Mouse (Mus musculus): ENCODE results near the gene Mllt3. TPM values are rescaled to one million over a fixed set of nuclear protein-coding genes. Genes with fewer than 3 reads are reported as not detected.
A peak's percentile ranks its signal among the peaks of the same experiment; 100 is the strongest.

Gene Mllt3
- polyA plus RNA-seq, 1 experiment from 2014 or later = 92.6 TPM

DNA sequence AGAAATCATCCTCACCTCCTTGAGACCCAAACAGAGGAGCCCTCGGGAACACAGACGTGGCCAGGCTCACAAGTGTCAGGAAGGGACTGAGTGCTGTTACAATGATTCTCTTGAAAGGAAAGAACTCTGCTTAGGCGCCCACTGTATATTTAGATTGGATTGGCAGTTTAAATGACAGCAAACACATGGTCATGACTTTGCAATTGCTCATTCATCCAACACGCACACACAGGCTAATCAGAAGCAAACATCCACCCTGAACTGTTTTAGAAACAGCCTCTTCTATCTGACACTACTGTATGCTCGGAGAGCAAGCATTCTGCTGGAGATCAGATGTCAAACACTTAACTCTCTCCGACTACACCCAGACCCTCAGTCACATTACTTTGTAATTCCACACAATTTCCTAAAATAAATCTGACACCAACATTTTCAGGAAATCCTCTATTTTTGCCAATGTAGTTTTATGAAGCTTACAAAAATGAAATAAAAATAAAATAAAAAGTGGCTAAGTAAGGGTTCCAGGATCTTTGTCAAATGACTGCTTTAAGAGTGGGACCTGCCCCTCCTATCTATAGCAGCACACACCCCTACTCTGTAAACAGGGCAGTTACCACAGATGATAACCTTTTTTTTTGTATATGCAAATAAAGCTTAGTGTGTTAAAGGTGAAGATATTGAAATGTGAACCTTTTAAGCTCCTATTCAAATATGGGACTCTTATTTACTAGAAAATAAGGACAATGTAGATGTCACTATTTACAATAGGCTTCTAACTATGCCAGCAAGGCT lies 226.8 kb downstream of the Mllt3 start:
- Histone ChIP-seq H3K4me2 (peak overlapping the region; percentile 69), H3K4me1 (peaks cover 61% of the 10 kb centered on the region), H3K9ac (peak overlapping the region; percentile 74), H3K4me3 (peak overlapping the region; percentile 65), H3K9me3 (replicated peaks) (no peaks in the 10 kb centered on the region), H3K27ac (peak overlapping the region; percentile 99), H3K27me3 (replicated peaks) (no peaks in the 10 kb centered on the region), H3K36me3 (no peaks in the 10 kb centered on the region)
- WGBS (ENCODE audit: insufficient replicate concordance) = 13% methylated on average over 6 of the region's 6 CpGs
- ATAC-seq = peak; percentile 99

DNA sequence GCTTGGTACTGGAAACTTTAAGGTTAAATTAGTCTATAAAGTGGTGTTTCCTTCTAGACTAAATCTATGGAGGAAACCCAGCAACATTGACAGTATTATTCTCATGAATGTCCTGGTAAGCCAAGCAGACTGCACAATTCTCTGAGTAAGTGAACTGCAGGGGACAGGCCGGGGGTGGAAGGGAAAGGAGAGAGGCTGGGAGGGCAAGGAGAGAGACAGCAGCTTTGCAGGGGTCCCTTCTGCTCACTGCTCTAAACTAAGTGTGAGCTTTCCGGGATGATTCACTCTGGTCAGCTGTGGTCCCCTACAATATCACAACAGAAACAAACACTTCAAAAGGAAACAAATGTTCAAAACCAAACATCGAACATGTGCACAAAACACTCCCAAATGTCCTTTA lies 228.6 kb downstream of the Mllt3 start:
- ATAC-seq = no peak
- H3K36me3 ChIP-seq = no peaks in the 10 kb centered on the region
- 44% methylated on average over 3 of the region's 3 CpGs for WGBS (ENCODE audit: insufficient replicate concordance)
- H3K9me3 ChIP-seq (replicated peaks) = no peaks in the 10 kb centered on the region
- peak overlapping the region; percentile 68 for H3K4me2 ChIP-seq
- H3K9ac ChIP-seq = peak overlapping the region; percentile 82
- H3K27ac ChIP-seq = peak overlapping the region; percentile 84
- peaks cover 77% of the 10 kb centered on the region for H3K4me1 ChIP-seq
- no peaks in the 10 kb centered on the region for H3K27me3 ChIP-seq (replicated peaks)
- peak overlapping the region; percentile 68 for H3K4me3 ChIP-seq

DNA sequence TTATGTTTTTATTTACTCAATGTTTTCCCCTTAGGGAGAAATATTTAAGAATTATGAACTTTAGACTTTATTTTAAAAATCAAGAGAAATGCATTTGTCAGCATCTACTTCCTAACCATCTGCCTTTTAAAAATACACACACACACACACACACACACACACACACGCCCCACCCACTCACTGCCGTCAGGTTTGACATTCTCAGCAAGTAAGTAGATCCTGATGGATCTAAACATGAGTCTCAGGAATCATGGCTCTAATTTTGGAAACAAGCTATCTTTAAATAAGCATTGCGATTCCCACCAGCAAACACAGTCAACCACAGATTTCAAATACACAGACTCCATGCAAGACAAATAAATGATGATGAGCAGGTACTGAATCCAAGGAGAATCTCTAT lies 229.9 kb downstream of the Mllt3 start:
- Histone ChIP-seq H3K9ac (peak overlapping the region; percentile 82), H3K4me1 (peaks cover 74% of the 10 kb centered on the region), H3K4me3 (peak overlapping the region; percentile 68), H3K9me3 (replicated peaks) (no peaks in the 10 kb centered on the region), H3K36me3 (no peaks in the 10 kb centered on the region), H3K4me2 (peak overlapping the region; percentile 68), H3K27me3 (replicated peaks) (no peaks in the 10 kb centered on the region), H3K27ac (peak overlapping the region; percentile 71; the same call in 1 of the 2 replicates)
- 62% methylated on average over 3 of the region's 3 CpGs for WGBS (ENCODE audit: insufficient replicate concordance)
- ATAC-seq = no peak

DNA sequence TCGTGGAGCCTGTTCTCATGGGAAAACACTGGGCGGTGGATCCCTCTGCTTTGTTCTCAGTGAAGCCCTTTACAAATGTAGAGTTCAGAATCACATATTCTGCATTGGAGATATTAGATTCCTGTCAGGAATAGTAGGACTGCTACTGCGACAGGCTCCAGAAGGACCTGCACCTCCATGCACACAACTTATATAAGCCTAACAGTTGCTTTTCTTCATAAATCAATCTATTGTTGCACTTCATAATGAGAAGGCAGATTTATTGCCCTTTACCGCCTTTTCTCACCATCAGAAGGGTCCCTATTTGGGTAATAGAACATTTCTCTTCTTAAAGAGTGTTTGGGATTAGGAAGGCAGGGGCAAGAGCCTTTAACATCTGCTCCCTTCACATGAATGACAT lies 231.0 kb downstream of the Mllt3 start:
- Histone ChIP-seq H3K27ac (peak overlapping the region; percentile 59), H3K36me3 (no peaks in the 10 kb centered on the region), H3K4me1 (peaks cover 63% of the 10 kb centered on the region), H3K4me3 (peak overlapping the region; percentile 68; the same call in 1 of the 2 replicates), H3K27me3 (replicated peaks) (no peaks in the 10 kb centered on the region), H3K9me3 (replicated peaks) (no peaks in the 10 kb centered on the region), H3K9ac (no peak overlapping the region), H3K4me2 (peak overlapping the region; percentile 68)
- ATAC-seq = no peak
- WGBS (ENCODE audit: insufficient replicate concordance) = 84% methylated on average over 4 of the region's 4 CpGs

DNA sequence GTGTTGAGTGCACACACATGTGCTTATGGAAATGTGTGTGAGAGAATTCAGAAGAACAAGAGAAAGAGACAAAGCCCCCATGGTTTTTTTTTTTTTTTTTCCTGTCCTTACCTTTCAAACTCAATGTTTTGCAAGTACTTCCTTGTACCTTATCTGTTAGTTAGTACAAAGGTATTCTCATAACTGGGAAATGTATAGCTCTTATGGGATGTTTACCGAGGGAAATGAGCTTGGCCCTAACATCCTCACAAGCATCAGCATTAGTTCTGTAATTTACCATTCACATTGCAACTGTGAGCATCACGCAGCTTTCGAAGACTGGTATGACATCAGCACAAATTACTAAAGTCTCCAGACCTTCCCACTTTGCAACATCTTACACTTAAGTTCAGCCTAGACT lies 231.8 kb downstream of the Mllt3 start:
- H3K9ac ChIP-seq = no peak overlapping the region
- peaks cover 55% of the 10 kb centered on the region for H3K4me1 ChIP-seq
- no peaks in the 10 kb centered on the region for H3K9me3 ChIP-seq (replicated peaks)
- H3K27me3 ChIP-seq (replicated peaks) = no peaks in the 10 kb centered on the region
- no peak for ATAC-seq
- 85% methylated on average over 3 of the region's 3 CpGs for WGBS (ENCODE audit: insufficient replicate concordance)
- no peaks in the 10 kb centered on the region for H3K36me3 ChIP-seq
- H3K27ac ChIP-seq = peak overlapping the region; percentile 56; the same call in 1 of the 2 replicates
- peak overlapping the region; percentile 5; the same call in 1 of the 2 replicates for H3K4me3 ChIP-seq
- H3K4me2 ChIP-seq = peak overlapping the region; percentile 68

DNA sequence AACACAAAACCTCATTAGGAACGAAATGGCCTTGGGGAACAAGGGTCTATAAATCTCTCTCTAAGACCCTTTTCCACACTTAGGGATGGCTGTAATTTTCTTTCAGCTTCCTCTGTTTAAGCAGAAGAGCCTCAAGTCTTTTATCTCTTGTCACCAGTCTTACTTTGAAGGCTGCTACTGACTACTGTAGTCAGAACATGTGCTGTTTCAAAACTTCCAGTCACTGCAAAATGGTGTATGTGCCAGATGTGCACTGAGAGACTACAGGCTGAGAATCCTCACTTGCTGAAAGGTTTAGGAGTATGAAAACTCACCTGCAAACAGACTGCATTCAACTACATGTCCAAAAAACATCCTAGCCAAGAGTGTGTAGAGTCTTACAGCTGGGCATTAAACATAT lies 232.9 kb downstream of the Mllt3 start:
- peak overlapping the region; percentile 50 for H3K4me2 ChIP-seq
- no peaks in the 10 kb centered on the region for H3K27me3 ChIP-seq (replicated peaks)
- H3K9me3 ChIP-seq (replicated peaks) = no peaks in the 10 kb centered on the region
- 77% methylated on average over 1 of the region's 1 CpGs for WGBS (ENCODE audit: insufficient replicate concordance)
- peak overlapping the region; percentile 52 for H3K9ac ChIP-seq
- peak; percentile 85 for ATAC-seq
- H3K27ac ChIP-seq = peak overlapping the region; percentile 79
- H3K4me1 ChIP-seq = peaks cover 55% of the 10 kb centered on the region
- peaks cover 4% of the 10 kb centered on the region; the same call in 1 of the 2 replicates for H3K36me3 ChIP-seq
- no peak overlapping the region; the same call in 1 of the 2 replicates for H3K4me3 ChIP-seq

DNA sequence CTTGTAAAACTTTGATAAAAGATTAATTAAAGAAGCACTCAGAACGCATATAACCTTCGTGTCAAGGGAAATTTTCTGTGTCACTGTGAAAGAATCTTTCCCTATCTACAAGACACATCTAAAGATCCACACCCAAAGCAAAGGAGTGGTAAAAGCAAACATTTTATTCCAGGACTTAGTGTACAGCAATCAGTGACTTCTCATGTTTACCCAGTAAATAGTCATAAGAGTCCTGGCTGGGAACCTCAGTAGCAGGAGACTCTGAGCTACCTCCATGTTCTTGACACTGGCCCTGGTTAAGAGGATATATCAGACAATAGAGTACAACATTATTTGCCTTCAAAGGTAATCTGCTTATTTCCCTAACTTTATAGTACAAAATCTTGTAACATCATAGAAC lies 233.7 kb downstream of the Mllt3 start:
- no peaks in the 10 kb centered on the region for H3K9me3 ChIP-seq (replicated peaks)
- H3K36me3 ChIP-seq = peaks cover 6% of the 10 kb centered on the region; the same call in 1 of the 2 replicates
- no peaks in the 10 kb centered on the region for H3K27me3 ChIP-seq (replicated peaks)
- H3K9ac ChIP-seq = no peak overlapping the region; the same call in 1 of the 2 replicates
- no peak overlapping the region for H3K4me3 ChIP-seq
- ATAC-seq = no peak
- H3K4me2 ChIP-seq = peak overlapping the region; percentile 50
- H3K4me1 ChIP-seq = peaks cover 57% of the 10 kb centered on the region
- WGBS (ENCODE audit: insufficient replicate concordance) = 61% methylated on average over 2 of the region's 2 CpGs
- H3K27ac ChIP-seq = peak overlapping the region; percentile 58; the same call in 1 of the 2 replicates

DNA sequence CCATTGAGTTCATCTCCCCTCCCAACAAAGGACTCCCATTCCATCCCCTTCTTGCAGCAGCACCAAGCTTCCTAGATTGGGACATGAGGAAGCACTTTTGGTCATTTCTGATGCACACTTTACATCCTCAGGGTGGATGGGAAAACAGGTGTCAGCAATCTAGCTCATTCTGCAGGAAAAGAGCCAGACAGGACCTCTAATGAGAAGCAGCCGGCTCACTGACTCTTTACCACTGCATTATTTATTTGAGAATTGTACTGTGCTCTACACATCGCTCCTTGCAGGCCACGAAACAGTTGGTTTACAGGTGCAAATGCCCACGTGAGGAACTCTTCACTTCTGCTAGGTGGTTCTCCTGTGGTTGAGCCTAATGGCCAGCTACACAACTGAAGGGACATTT lies 237.9 kb downstream of the Mllt3 start:
- Histone ChIP-seq H3K4me2 (no peak overlapping the region), H3K4me3 (no peak overlapping the region), H3K27ac (no peak overlapping the region), H3K27me3 (replicated peaks) (no peaks in the 10 kb centered on the region), H3K9ac (no peak overlapping the region), H3K36me3 (peaks cover 43% of the 10 kb centered on the region), H3K9me3 (replicated peaks) (no peaks in the 10 kb centered on the region), H3K4me1 (peaks cover 21% of the 10 kb centered on the region)
- whole genome bisulfite sequencing (ENCODE audit: insufficient replicate concordance) = 80% methylated on average over 4 of the region's 4 CpGs
- ATAC-seq = no peak

DNA sequence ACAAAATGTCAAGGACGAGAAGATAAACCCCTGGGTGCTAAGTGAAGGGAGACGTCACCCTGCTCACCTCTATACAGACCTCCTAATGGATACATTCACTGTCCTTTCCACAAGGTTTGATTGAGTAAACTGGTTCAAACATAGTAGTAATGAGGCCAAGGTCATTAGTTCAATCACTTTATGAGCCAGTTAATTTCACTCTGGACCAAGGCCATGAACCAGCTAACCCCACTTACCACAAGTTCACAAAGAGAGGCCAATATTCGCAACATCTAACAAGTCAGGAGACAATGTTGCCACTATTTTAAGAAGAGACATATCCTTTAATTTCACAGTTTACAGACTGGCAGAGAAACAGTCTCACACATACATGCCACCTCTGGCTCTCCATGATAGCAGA lies 238.9 kb downstream of the Mllt3 start:
- Histone ChIP-seq H3K27me3 (replicated peaks) (no peaks in the 10 kb centered on the region), H3K4me2 (no peak overlapping the region), H3K27ac (no peak overlapping the region), H3K4me3 (no peak overlapping the region), H3K36me3 (peaks cover 53% of the 10 kb centered on the region), H3K4me1 (peaks cover 11% of the 10 kb centered on the region), H3K9ac (no peak overlapping the region), H3K9me3 (replicated peaks) (no peaks in the 10 kb centered on the region)
- ATAC-seq = no peak
- WGBS (ENCODE audit: insufficient replicate concordance) = 82% methylated on average over 3 of the region's 3 CpGs

DNA sequence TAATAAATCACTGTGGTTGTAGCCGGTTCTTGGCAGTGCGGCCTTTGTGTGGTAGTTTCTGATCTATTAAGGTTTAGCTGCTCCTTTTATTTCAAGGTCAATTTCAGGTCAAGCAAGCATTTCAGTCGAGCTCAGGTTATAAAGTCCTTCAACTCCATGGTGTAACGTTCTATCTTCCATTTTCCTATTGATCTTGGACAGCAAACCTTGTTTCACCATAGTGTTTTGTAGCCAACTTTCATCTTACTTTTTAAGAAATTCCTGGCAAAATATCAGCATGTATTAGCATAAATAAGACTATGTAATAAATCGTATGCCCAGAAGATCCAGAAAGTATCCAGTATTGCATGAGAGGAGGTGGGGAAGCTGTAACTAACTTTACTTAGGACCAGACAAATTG lies 240.7 kb downstream of the Mllt3 start:
- Histone ChIP-seq H3K4me1 (0 out of 2 replicates have a peak, but pooled peaks cover 6% of the 10 kb centered on the region), H3K9me3 (replicated peaks) (no peaks in the 10 kb centered on the region), H3K4me2 (no peak overlapping the region), H3K9ac (no peak overlapping the region), H3K4me3 (no peak overlapping the region), H3K27ac (no peak overlapping the region), H3K36me3 (peaks cover 67% of the 10 kb centered on the region), H3K27me3 (replicated peaks) (no peaks in the 10 kb centered on the region)
- 82% methylated on average over 5 of the region's 5 CpGs for WGBS (ENCODE audit: insufficient replicate concordance)
- no peak for ATAC-seq

DNA sequence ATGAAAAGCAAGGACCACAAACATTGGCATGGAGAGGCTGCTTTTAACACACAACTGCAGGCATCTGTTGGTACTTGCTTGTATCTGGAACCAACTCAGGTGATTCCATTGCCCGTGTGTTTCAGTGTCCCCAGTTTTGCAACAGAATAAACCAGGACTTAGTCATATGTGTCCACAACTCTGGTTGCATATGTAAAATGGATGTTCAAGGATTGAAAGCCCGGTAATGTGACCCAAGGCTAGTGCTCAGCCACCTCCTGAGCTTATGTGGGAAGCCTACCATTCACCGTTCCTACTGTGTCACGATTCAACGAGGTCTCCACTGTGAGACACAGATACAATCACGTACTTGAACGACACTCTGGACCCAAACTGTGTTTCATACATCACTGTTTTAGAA lies 243.7 kb downstream of the Mllt3 start:
- no peak for ATAC-seq
- Histone ChIP-seq H3K9ac (no peak overlapping the region), H3K4me2 (no peak overlapping the region), H3K9me3 (replicated peaks) (no peaks in the 10 kb centered on the region), H3K4me1 (no peaks in the 10 kb centered on the region), H3K36me3 (peaks cover 88% of the 10 kb centered on the region), H3K27ac (no peak overlapping the region), H3K27me3 (replicated peaks) (no peaks in the 10 kb centered on the region), H3K4me3 (no peak overlapping the region)
- 84% methylated on average over 7 of the region's 7 CpGs for WGBS (ENCODE audit: insufficient replicate concordance)

DNA sequence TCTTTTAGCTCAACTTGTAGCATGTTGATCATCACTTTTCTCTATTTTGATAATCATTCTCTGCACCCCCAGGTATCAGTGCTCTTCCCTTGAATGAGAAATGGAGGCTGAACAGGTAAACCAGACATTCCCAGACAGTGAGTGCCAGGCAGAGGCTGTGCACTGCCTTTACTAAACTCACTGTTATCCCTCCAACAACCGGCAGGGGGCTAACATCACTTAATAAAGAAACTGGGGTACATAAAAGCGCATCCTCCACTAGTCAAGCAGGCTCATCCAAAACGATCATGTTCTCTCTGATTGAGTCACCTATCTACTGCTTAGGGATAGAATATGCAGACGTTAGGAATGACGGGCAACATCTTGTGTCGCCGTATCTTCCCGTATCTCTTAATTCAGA lies 244.5 kb downstream of the Mllt3 start:
- H3K9me3 ChIP-seq (replicated peaks) = no peaks in the 10 kb centered on the region
- no peak overlapping the region for H3K27ac ChIP-seq
- no peak overlapping the region for H3K4me3 ChIP-seq
- WGBS (ENCODE audit: insufficient replicate concordance) = 69% methylated on average over 8 of the region's 8 CpGs
- peak; percentile 59; the same call in 1 of the 2 replicates for ATAC-seq
- H3K27me3 ChIP-seq (replicated peaks) = no peaks in the 10 kb centered on the region
- H3K4me2 ChIP-seq = no peak overlapping the region
- H3K36me3 ChIP-seq = peaks cover 92% of the 10 kb centered on the region
- H3K9ac ChIP-seq = no peak overlapping the region
- H3K4me1 ChIP-seq = no peaks in the 10 kb centered on the region
